Mouse (Mus musculus) left cerebral cortex, adult 6 months (tissue): ENCODE results near the gene Olfr789. TPM values are rescaled to one million over a fixed set of nuclear protein-coding genes. Genes with fewer than 3 reads are reported as not detected.

ENCODE experiments used
- long read RNA-seq, 2 experiments: library from polyadenylated mRNA; unstranded; transcript quantifications; one replicate each; pipeline ENCODE4 v2.0.0; 2019 to 2020
- polyA plus RNA-seq: library from polyadenylated mRNA; unstranded; fragments of <200 nt; fragmentation: Nextera tagmentation; gene quantifications from 2 replicates; pipeline ENCODE4 v1.2.3, GENCODE M21; 2021

Gene Olfr789
- polyA plus RNA-seq = not detected in 2 replicates
- long read RNA-seq, experiment 1 = 0 reads
- long read RNA-seq, experiment 2 = 0 reads

GRCm38 (mm10) chr10:129484452-129484851, at the start of gene Olfr789:
Gene Olfr789 (plus strand): TSS chr10:129484752.

GRCm38 (mm10) chr10:129461562-129461961, 23.0 kb upstream of the Olfr789 start, which contains the start of gene Olfr787:
Gene Olfr787 (plus strand): TSS chr10:129461862.

GRCm38 (mm10) chr10:129470698-129471097, 13.9 kb upstream of the Olfr789 start, which contains the start of gene Olfr788:
Gene Olfr788 (plus strand): TSS chr10:129470998.

GRCm38 (mm10) chr10:129498192-129498591, 13.6 kb downstream of the Olfr789 start, which contains the start of gene Olfr790:
Gene Olfr790 (plus strand): TSS chr10:129498492.

DNA sequence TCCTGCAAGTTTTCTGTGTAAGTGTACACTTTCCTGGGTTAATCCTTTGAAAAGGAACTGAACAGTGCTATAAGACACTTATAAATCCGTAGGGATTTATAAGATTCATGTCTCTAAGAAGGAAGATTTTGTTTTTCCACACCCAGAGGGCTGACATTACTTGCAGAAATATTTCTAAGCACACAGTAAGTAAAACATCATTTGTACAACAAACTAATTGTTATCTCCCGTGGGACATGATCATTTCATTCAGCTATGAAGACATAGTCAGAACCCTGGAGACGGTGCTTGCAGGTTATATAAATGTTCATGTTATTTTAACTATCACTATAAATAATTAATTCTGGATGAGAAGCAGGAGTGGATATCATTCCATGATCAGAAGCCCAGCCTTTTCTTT, 36.9 kb downstream of the Olfr789 start, which contains the start of gene Olfr791:
Olfr791 (plus strand) TSS at position 301 of the 400 bp plus-strand sequence.

DNA sequence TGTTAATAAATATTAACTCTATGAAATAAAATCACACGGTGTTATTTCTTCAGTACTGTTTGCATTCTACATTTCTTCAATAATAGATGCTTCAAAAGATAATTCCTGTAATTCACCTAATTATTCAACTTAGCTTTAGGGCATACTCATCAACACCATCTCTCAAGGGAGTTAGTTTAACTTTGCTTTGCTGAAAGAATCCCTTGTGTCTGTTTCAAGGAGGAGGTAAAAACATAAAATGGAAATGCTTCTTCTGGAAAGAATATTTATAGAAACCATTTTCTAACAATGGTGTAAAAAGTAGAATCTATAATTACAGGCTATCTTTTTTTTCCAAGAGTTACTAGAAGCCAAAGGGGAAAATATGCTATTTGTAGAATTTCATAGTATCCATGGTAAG, 54.3 kb downstream of the Olfr789 start, which contains the start of gene Olfr792:
Olfr792 (plus strand) TSS at position 301 of the 400 bp plus-strand sequence.

Other genes starting within 250 kb of the Olfr789 start
- not detected in 2 replicates for gene Olfr774, start 248.5 kb upstream of the Olfr789 start, polyA plus RNA-seq
- not detected in 2 replicates for gene Olfr775, start 236.3 kb upstream of the Olfr789 start, polyA plus RNA-seq
- gene Olfr776, start 225.6 kb upstream of the Olfr789 start, polyA plus RNA-seq = not detected in 2 replicates
- gene Olfr777, start 213.3 kb upstream of the Olfr789 start, polyA plus RNA-seq = not detected in 2 replicates
- not detected in 2 replicates for gene Olfr780, start 166.6 kb upstream of the Olfr789 start, polyA plus RNA-seq
- not detected in 2 replicates for gene Olfr781, start 155.9 kb upstream of the Olfr789 start, polyA plus RNA-seq
- not detected in 2 replicates for gene Olfr782, start 135.9 kb upstream of the Olfr789 start, polyA plus RNA-seq
- gene Olfr784, start 100.7 kb upstream of the Olfr789 start, polyA plus RNA-seq = 0.04 and 0.06 TPM in 2 replicates
- not detected in 2 replicates for gene Olfr785, start 79.3 kb upstream of the Olfr789 start, polyA plus RNA-seq
- gene Olfr786, start 57.4 kb upstream of the Olfr789 start, polyA plus RNA-seq = not detected in 2 replicates
- gene Olfr787, start 22.9 kb upstream of the Olfr789 start, polyA plus RNA-seq = not detected in 2 replicates
- not detected in 2 replicates for gene Olfr788, start 13.8 kb upstream of the Olfr789 start, polyA plus RNA-seq
- not detected in 2 replicates for gene Olfr790, start 13.7 kb downstream of the Olfr789 start, polyA plus RNA-seq
- gene Olfr791, start 37.0 kb downstream of the Olfr789 start, polyA plus RNA-seq = not detected in 2 replicates
- gene Olfr792, start 54.4 kb downstream of the Olfr789 start, polyA plus RNA-seq = not detected in 2 replicates
- not detected in 2 replicates for gene Olfr794, start 82.9 kb downstream of the Olfr789 start, polyA plus RNA-seq
- not detected in 2 replicates for gene Olfr796, start 127.8 kb downstream of the Olfr789 start, polyA plus RNA-seq
- gene Olfr798, start 143.2 kb downstream of the Olfr789 start, polyA plus RNA-seq = not detected in 2 replicates
- gene Olfr799, start 152.7 kb downstream of the Olfr789 start, polyA plus RNA-seq = not detected in 2 replicates
- gene Olfr800, start 172.9 kb downstream of the Olfr789 start, polyA plus RNA-seq = not detected in 2 replicates
- gene Olfr801, start 189.1 kb downstream of the Olfr789 start, polyA plus RNA-seq = not detected in 2 replicates
- gene Olfr802, start 203.4 kb downstream of the Olfr789 start, polyA plus RNA-seq = 0.03 and 0.07 TPM in 2 replicates
- not detected in 2 replicates for gene Olfr803, start 209.5 kb downstream of the Olfr789 start, polyA plus RNA-seq
- not detected in 2 replicates for gene Olfr804, start 218.5 kb downstream of the Olfr789 start, polyA plus RNA-seq
- not detected in 2 replicates for gene Olfr805, start 244.6 kb downstream of the Olfr789 start, polyA plus RNA-seq